Mouse (Mus musculus) midbrain, embryonic 10.5 days (tissue): ENCODE data around the gene Fto. TPM values are rescaled to one million over a fixed set of nuclear protein-coding genes. Genes with fewer than 3 reads are reported as not detected.

Experiments
- DNase-seq: peaks from one replicate; pipeline ENCODE4 v3.0.0-alpha.2; 2017; ENCODE audit warnings: low spot score
- H3K27ac ChIP-seq: fragments of 300-500 bp; sonication (generic); replicated peaks from 2 replicates; pipeline ENCODE4 v1.5.1; 2016; ENCODE audit warnings: mild to moderate bottlenecking
- H3K27me3 ChIP-seq: fragments of 300-500 bp; sonication (generic); 2 replicates; pipeline ENCODE4 v1.6.1; 2016; ENCODE audit warnings: low read depth, mild to moderate bottlenecking; ENCODE audit not compliant: poor library complexity, severe bottlenecking
- H3K36me3 ChIP-seq: fragments of 300-500 bp; sonication (generic); 2 replicates; pipeline ENCODE4 v1.6.1; 2016; ENCODE audit warnings: mild to moderate bottlenecking, moderate library complexity
- H3K4me1 ChIP-seq: fragments of 300-500 bp; sonication (generic); 2 replicates; pipeline ENCODE4 v1.6.1; 2016
- H3K4me3 ChIP-seq: fragments of 300-500 bp; sonication (generic); 2 replicates; pipeline ENCODE4 v1.5.1; 2016; ENCODE audit warnings: mild to moderate bottlenecking, moderate library complexity
- H3K9me3 ChIP-seq: fragments of 300-500 bp; sonication (generic); replicated peaks from 2 replicates; pipeline ENCODE4 v1.6.1; 2016; ENCODE audit warnings: mild to moderate bottlenecking
- WGBS: fragments of 180-500 bp; shearing (Covaris S2); methylation state at CpG from one replicate; pipeline ENCODE4 v1.1.7; 2016; 5-methylcytosine and 5-hydroxymethylcytosine counted together
- polyA plus RNA-seq: library from polyadenylated mRNA; unstranded; fragments of >200 nt; fragmentation: Nextera tagmentation; extraction: Ambion mirVana; gene quantifications from 2 replicates; pipeline ENCODE4 v1.2.1, GENCODE M21; 2016

Fto gene
- polyA plus RNA-seq, 1 experiment from 2014 or later, result 91.3 TPM

GRCm38 (mm10) chr8:91539586-91539985, 226.3 kb downstream of the Fto start:
- H3K27me3 ChIP-seq, result peaks cover 17% of the 10 kb centered on the region
- peaks cover 19% of the 10 kb centered on the region for H3K4me1 ChIP-seq
- H3K27ac ChIP-seq, result no peak overlapping the region
- 94% methylated on average over 8 of the region's 8 CpGs for WGBS
- 0 out of 2 replicates have a peak, but pooled peaks cover 2% of the 10 kb centered on the region for H3K36me3 ChIP-seq
- no peak overlapping the region for H3K4me3 ChIP-seq
- H3K9me3 ChIP-seq, result no peaks in the 10 kb centered on the region
- no peak for DNase-seq

GRCm38 (mm10) chr8:91541229-91541628, 227.9 kb downstream of the Fto start:
- Histone ChIP-seq H3K27me3 (peaks cover 3% of the 10 kb centered on the region), H3K4me1 (peaks cover 16% of the 10 kb centered on the region), H3K27ac (no peak overlapping the region), H3K4me3 (no peak overlapping the region), H3K9me3 (no peaks in the 10 kb centered on the region), H3K36me3 (0 out of 2 replicates have a peak, but pooled peaks cover 2% of the 10 kb centered on the region)
- 88% methylated on average over 3 of the region's 3 CpGs for WGBS
- DNase-seq, result no peak

- DNase-seq, result no peak
- no peak overlapping the region for H3K4me3 ChIP-seq
- 91% methylated on average over 3 of the region's 3 CpGs for WGBS
- no peaks in the 10 kb centered on the region for H3K27me3 ChIP-seq
- no peak overlapping the region for H3K27ac ChIP-seq
- 0 out of 2 replicates have a peak, but pooled peaks cover 2% of the 10 kb centered on the region for H3K36me3 ChIP-seq
- 0 out of 2 replicates have a peak, but pooled peaks cover 5% of the 10 kb centered on the region for H3K4me1 ChIP-seq
- H3K9me3 ChIP-seq, result no peaks in the 10 kb centered on the region
Measured at GRCm38 (mm10) chr8:91545561-91545960, 232.2 kb downstream of the Fto start.

DNA sequence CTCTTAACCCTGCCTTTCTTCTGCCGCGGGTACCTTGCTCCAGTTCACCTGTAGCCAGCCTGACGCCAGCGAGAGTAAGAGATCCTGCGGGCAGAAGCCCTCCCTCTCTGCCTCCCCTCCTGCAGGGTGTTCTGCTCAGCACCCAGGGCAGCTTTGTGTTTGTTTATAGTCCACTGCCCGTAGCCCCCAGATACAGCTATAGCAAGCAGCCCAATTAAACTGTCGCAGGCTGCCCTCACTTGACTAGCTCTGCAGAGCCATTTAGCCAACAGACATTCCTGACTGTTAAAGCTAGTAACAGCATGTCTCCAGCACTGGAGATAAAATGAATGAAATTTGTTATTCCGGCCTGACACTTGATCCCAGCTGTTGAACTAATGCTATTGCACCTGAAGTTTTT, 233.3 kb downstream of the Fto start:
- 0 out of 2 replicates have a peak, but pooled peaks cover 2% of the 10 kb centered on the region for H3K36me3 ChIP-seq
- no peaks in the 10 kb centered on the region for H3K27me3 ChIP-seq
- 60% methylated on average over 8 of the region's 8 CpGs for WGBS
- no peaks in the 10 kb centered on the region for H3K9me3 ChIP-seq
- H3K27ac ChIP-seq, result no peak overlapping the region
- peaks cover 14% of the 10 kb centered on the region for H3K4me1 ChIP-seq
- no peak for DNase-seq
- H3K4me3 ChIP-seq, result no peak overlapping the region

DNA sequence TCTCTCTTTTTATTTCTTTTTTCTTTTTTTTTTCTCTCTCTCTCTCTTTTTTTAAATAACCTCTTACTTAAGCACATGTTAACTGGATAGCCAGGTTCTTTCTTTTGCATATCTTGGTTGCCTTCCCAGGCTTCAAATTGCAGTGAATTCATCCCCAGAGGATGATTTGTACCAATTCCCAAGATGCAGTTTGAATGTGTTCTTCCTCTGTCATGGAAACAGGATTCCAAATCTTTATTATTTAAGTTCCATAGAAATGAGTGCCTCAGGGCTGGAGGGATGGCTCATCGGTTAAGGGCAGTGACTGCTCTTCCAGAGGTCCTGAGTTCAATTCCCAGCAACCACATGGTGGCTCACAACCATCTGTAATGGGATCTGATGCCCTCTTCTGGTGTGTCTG, 236.8 kb downstream of the Fto start:
- Histone ChIP-seq H3K27me3 (no peaks in the 10 kb centered on the region), H3K9me3 (no peaks in the 10 kb centered on the region), H3K27ac (no peak overlapping the region), H3K4me1 (peaks cover 47% of the 10 kb centered on the region), H3K36me3 (no peaks in the 10 kb centered on the region), H3K4me3 (no peak overlapping the region)
- no peak for DNase-seq
- WGBS, result 84% methylated on average over 1 of the region's 1 CpGs

- peak overlapping the region; percentile 64 for H3K27ac ChIP-seq
Measured at GRCm38 (mm10) chr8:91551166-91551765, 237.9 kb downstream of the Fto start.

DNA sequence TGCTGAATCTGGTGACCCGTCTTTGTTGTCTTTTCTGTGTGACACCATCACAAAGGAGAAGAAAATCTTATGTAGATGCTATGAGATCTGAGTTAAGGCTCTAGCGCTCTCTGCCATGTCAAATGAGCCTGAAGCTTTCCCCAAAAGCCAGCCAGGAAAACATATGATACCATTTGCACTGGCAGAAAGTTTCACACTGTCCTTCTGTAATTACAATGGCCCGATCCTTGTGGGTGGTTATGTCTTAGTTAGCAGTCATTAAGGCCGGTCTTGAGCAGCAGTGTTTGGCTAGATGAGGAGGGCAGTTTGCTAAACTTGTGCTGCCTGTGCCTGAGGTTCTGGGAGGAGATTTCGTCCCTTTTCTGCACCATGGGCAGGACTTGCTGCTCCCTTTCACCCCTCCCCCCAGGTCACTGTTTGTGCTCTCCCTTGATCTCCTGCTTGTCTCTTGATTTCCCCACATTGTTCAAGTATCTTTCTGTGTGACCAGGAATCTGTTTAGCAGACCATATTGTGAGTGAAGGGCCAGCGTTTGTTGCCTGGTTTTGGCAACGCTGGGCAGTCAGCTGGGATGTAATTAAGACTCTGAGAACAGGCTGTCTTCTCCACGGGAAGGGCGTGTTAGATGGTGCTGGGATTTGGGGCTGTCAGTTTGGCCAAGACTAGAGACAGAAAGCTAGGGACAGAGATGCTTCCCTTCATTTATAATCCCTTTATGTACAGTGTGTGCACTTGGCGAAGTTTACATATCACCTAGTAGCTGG, 238.6 kb downstream of the Fto start:
- Histone ChIP-seq H3K9me3 (no peaks in the 10 kb centered on the region), H3K27ac (peak overlapping the region; percentile 64), H3K36me3 (no peaks in the 10 kb centered on the region), H3K4me3 (peak overlapping the region; percentile 2; the same call in 1 of the 2 replicates), H3K4me1 (peaks cover 44% of the 10 kb centered on the region), H3K27me3 (no peaks in the 10 kb centered on the region)
- WGBS, result 33% methylated on average over 10 of the region's 10 CpGs
- peak; percentile 43 for DNase-seq

More at GRCm38 (mm10) chr8:91551166-91551765, 237.9 kb downstream of the Fto start:
- Histone ChIP-seq H3K4me1 (peaks cover 47% of the 10 kb centered on the region), H3K36me3 (no peaks in the 10 kb centered on the region), H3K4me3 (no peak overlapping the region), H3K27me3 (no peaks in the 10 kb centered on the region), H3K9me3 (no peaks in the 10 kb centered on the region)
- WGBS, result 78% methylated on average over 9 of the region's 9 CpGs
- no peak for DNase-seq

DNA sequence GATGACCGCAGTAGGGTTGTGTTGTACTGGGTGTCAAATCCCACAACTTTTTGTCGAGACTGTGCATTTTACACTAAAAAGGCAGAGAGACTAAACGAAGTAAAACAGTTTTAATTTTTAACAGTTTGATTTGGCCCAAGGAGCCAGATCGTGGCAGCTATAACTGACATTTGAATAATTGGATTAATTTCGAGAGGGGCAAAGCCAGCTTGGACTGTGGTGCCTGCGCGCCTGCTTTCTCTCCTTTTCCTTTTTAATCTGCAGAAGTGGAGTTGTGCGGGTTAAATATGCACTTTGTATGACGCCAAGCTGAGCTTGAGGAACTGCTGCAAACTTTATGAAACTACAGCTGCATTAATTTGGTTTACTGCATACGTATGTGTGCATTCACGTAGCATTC, 239.3 kb downstream of the Fto start:
- 76% methylated on average over 11 of the region's 11 CpGs for whole genome bisulfite sequencing
- peaks cover 47% of the 10 kb centered on the region for H3K4me1 ChIP-seq
- H3K27ac ChIP-seq, result no peak overlapping the region
- no peak overlapping the region for H3K4me3 ChIP-seq
- no peak for DNase-seq
- H3K36me3 ChIP-seq, result no peaks in the 10 kb centered on the region
- H3K27me3 ChIP-seq, result no peaks in the 10 kb centered on the region
- no peaks in the 10 kb centered on the region for H3K9me3 ChIP-seq

GRCm38 (mm10) chr8:91553387-91553786, 240.1 kb downstream of the Fto start:
- H3K4me3 ChIP-seq, result no peak overlapping the region
- H3K36me3 ChIP-seq, result no peaks in the 10 kb centered on the region
- 81% methylated on average over 5 of the region's 5 CpGs for WGBS
- no peaks in the 10 kb centered on the region for H3K9me3 ChIP-seq
- peak overlapping the region; percentile 38; the same call in 1 of the 2 replicates for H3K27ac ChIP-seq
- H3K27me3 ChIP-seq, result no peaks in the 10 kb centered on the region
- H3K4me1 ChIP-seq, result peaks cover 53% of the 10 kb centered on the region
- no peak for DNase-seq

- H3K36me3 ChIP-seq, result no peaks in the 10 kb centered on the region; the same call in 1 of the 2 replicates
- H3K4me1 ChIP-seq, result peaks cover 50% of the 10 kb centered on the region
- no peaks in the 10 kb centered on the region for H3K9me3 ChIP-seq
- no peak overlapping the region for H3K4me3 ChIP-seq
- no peaks in the 10 kb centered on the region for H3K27me3 ChIP-seq
- no peak for DNase-seq
- no peak overlapping the region for H3K27ac ChIP-seq
- 85% methylated on average over 5 of the region's 5 CpGs for WGBS
Measured at GRCm38 (mm10) chr8:91557041-91557587, 243.8 kb downstream of the Fto start.

DNA sequence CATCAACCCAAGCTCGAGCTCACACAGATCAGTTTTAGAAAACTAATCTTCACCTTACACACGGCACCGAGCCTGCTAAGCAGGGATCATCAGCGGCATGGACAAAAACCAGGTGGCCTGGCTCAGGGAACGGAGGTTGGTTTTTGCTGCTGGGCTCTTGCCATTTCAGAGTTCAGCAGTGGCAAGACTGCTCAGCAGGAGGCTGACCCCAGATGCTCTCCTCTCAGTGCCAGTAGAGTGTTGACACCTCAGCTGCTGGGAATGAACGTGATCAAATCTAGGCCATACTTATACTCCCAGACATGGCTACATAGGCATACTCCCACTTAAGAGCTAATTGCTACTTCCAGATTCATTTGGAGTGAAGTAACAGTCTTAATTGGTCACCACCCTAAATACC, 245.1 kb downstream of the Fto start:
- H3K27me3 ChIP-seq, result no peaks in the 10 kb centered on the region
- H3K4me1 ChIP-seq, result peaks cover 48% of the 10 kb centered on the region
- H3K36me3 ChIP-seq, result no peaks in the 10 kb centered on the region; the same call in 1 of the 2 replicates
- no peaks in the 10 kb centered on the region for H3K9me3 ChIP-seq
- no peak overlapping the region for H3K4me3 ChIP-seq
- no peak for DNase-seq
- no peak overlapping the region for H3K27ac ChIP-seq
- WGBS, result 84% methylated on average over 6 of the region's 6 CpGs

- Histone ChIP-seq H3K36me3 (no peaks in the 10 kb centered on the region; the same call in 1 of the 2 replicates), H3K4me3 (no peak overlapping the region), H3K9me3 (no peaks in the 10 kb centered on the region), H3K4me1 (peaks cover 36% of the 10 kb centered on the region), H3K27me3 (no peaks in the 10 kb centered on the region), H3K27ac (no peak overlapping the region)
- DNase-seq, result no peak
- WGBS, result 73% methylated on average over 6 of the region's 6 CpGs
Measured at GRCm38 (mm10) chr8:91560017-91560591, 246.8 kb downstream of the Fto start.
